Mouse (Mus musculus): ENCODE results near the gene Chrm4. TPM values are rescaled to one million over a fixed set of nuclear protein-coding genes. Genes with fewer than 3 reads are reported as not detected.
A peak's percentile ranks its signal among the peaks of the same experiment; 100 is the strongest.

Chrm4 gene
- total RNA-seq, 2 experiments from 2014 or later = 37.3 to 42.0 TPM

DNA sequence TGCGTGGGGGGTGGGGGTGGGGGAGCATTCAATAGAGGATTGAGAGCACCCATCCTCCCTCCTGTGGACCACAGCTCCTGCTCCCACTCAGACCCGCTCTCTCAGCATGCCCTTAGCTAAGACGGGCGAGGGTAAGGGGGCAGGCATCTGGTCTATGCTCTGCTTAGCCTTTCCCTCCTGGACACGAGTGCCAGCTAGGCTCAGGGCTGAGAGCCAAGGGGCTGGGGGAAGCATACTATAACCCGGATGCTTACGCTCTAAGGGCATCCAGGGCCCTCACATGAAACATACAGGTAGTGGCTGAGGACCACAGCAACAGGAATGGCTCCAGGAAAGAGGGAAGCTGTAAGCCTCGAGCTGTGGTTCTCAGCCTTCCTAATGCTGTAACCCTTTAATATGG, 31.0 kb downstream of the Chrm4 start:
- intact Hi-C loops (cut with DNase I) = no loop called here
- DNase-seq (ENCODE audit: low spot score in 2 of 2) = no peak

GRCm38 (mm10) chr2:91958701-91959457, 31.8 kb downstream of the Chrm4 start:
- peak in 1 of 2 experiments; percentile 65 for DNase-seq (ENCODE audit: low spot score in 2 of 2)
- intact Hi-C loops (cut with DNase I) = no loop called here

GRCm38 (mm10) chr2:91959544-91960410, 32.7 kb downstream of the Chrm4 start:
- no peak for DNase-seq (ENCODE audit: low spot score in 2 of 2)
- intact Hi-C loops (cut with DNase I) = no loop called here

GRCm38 (mm10) chr2:91960459-91960858, 33.4 kb downstream of the Chrm4 start:
- intact Hi-C loops (cut with DNase I) = no loop called here
- DNase-seq (ENCODE audit: low spot score in 2 of 2) = no peak

- intact Hi-C loops (cut with DNase I) = loop anchor here (2.0 kb wide), 1 partner anchor 17 kb away; the partner anchor contains the start of gene Gm9821
- DNase-seq (ENCODE audit: low spot score in 2 of 2) = no peak
These were observed 35.1 kb downstream of the Chrm4 start for GRCm38 (mm10) chr2:91961901-91962761.

DNA sequence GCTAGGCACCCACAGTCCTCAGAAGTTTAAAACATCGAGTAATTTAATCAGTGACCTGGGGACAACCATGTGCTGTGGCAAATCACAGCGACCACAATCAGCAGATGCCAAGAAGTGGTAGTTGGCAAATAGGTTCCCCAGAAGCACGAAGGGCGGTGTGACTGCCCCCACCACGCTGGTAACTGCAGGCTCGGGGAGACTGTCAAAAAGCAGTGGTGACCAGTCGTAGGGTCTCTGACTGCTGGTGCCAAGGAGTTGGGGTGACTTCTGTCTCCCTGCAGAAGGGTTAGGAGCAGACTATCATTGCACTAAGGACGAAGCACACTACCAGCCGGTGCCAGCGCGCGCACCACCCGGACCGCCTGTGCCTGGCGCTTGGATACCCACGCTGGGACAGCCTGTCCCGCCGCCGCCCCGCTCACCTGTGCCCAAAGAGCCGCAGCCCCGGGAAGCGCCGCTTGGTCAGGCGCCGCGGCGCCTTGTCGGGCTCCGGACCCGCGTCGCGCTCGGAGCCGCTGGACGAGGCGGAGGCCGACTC, 35.9 kb downstream of the Chrm4 start:
- no peak for DNase-seq (ENCODE audit: low spot score in 2 of 2)
- intact Hi-C loops (cut with DNase I) = loop anchor here (2.0 kb wide), 1 partner anchor 18 kb away; the partner anchor contains the start of gene Gm9821

- peak; percentile 94 for DNase-seq (ENCODE audit: low spot score in 2 of 2)
- intact Hi-C loops (cut with DNase I) = loop anchor here (2.0 kb wide), 1 partner anchor 19 kb away; the partner anchor contains the start of gene Gm9821
These were observed 36.4 kb downstream of the Chrm4 start for GRCm38 (mm10) chr2:91963443-91963932.

- DNase-seq (ENCODE audit: low spot score in 2 of 2) = no peak
- intact Hi-C loops (cut with DNase I) = no loop called here
These were observed 37.7 kb downstream of the Chrm4 start for GRCm38 (mm10) chr2:91964610-91965204.

- DNase-seq (ENCODE audit: low spot score in 2 of 2) = no peak
- intact Hi-C loops (cut with DNase I) = no loop called here
These were observed 38.4 kb downstream of the Chrm4 start for GRCm38 (mm10) chr2:91965417-91965816.

DNA sequence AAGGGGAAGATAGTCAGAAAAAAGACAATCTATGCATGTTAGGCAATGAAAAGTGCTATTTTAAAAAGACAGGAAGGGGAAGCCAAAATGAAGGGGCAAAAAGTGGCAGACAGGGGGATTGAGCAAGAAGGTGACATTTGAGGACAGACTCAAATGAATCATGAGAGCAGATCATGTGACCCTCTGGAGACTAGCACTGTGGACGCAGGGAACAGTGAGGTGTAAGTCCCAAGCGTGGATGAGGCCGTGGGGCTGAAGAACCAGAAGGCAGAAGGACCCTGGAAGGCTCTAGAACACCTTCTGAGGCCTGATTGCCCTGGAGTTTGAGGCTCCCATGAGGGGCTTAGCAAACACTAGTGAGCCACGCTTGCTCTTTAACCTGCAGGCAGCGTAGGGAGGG, 39.3 kb downstream of the Chrm4 start:
- intact Hi-C loops (cut with DNase I) = no loop called here
- DNase-seq (ENCODE audit: low spot score in 2 of 2) = no peak

DNA sequence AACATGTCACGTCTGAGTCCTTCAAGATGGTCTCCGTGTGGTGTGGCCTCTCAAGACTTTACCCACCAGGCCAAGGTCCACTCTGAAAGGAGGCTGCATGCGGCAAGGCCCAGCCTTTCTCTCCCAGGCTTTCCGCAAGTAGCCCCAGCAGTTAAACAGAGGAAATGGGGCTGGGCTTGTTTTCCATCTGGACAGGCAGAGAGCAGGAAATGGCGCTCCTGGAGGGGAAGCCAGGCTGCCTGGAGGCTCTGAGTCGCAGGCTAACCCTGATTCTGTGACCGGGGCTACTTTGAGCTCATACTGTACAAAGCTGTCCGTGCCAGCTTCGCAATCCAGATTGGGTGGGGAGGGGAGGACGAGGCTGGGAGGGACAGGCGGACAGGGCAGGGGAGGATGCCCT, 40.9 kb downstream of the Chrm4 start:
- DNase-seq (ENCODE audit: low spot score in 2 of 2) = no peak
- intact Hi-C loops (cut with DNase I) = no loop called here

- intact Hi-C loops (cut with DNase I) = loop anchor here (5.0 kb wide), 1 partner anchor 39 kb away; the partner anchor contains the start of gene Mdk
- peak; percentile 73 to 89 for DNase-seq (ENCODE audit: low spot score in 2 of 2)
These were observed 44.4 kb downstream of the Chrm4 start for GRCm38 (mm10) chr2:91971231-91972097.

GRCm38 (mm10) chr2:91972121-91972566, 45.1 kb downstream of the Chrm4 start:
- intact Hi-C loops (cut with DNase I) = loop anchor here (5.0 kb wide), 1 partner anchor 40 kb away; the partner anchor contains the start of gene Mdk
- DNase-seq (ENCODE audit: low spot score in 2 of 2) = no peak

GRCm38 (mm10) chr2:91973416-91974135, 46.5 kb downstream of the Chrm4 start:
- intact Hi-C loops (cut with DNase I) = loop anchor here (5.0 kb wide), 1 partner anchor 41 kb away; the partner anchor contains the start of gene Mdk
- no peak for DNase-seq (ENCODE audit: low spot score in 2 of 2)

DNA sequence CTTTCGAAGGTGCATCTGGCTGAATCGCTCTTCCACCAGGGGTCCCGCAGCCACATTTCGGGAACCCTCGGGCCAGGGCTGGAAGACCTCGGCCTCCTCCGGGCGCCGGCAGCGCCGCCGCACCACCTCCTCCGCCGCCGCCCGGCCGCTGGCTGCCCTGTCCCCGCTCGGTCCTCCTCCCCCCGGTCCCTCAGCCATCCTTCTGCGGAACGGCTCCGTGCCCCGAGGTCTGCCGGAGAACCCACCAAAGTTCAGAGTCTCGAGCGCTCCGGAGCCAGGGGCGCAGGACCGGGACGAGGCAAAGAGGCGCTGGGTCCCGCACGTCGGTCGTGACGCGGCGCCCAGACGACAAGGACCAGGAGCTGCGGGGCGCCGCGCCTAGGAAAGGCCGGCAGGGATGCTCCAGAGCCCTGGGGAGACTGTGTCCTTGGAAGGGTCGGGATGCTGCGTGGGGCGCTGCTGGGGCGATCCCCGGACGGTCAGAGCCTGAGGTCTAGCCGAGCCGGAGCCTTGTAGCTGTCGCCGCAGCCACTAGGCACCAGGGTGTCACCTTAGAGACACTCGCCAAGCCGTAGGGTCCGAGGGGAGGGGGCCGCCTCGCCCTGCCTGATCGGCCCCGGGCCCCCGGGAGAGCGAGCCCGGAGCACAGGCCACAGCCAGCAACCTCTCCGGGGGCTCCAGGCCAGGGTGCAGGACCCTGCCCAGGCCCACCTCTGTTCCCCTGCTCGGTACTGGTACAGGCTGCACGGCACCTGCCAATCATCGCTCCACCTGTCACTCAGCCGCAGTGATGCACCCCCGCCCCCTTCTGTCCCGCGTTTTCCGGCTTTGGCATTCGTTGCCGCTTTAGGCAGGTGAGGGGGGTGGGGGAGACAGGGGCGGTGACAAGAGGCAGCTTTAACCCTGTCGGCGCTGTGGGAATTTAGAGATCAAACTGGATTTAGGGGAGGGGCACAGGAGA, 48.8 kb downstream of the Chrm4 start, which contains the start of gene Dgkz:
TSS of gene Dgkz (minus strand) at position 284 of the 961 bp plus-strand sequence.
- no peak for DNase-seq (ENCODE audit: low spot score in 2 of 2)
- intact Hi-C loops (cut with DNase I) = no loop called here

GRCm38 (mm10) chr2:91977960-91978359, 50.9 kb downstream of the Chrm4 start:
- DNase-seq (ENCODE audit: low spot score in 2 of 2) = no peak
- intact Hi-C loops (cut with DNase I) = no loop called here
